Mouse (Mus musculus) T-helper 2 cell (primary cell): ENCODE measurements at regions not wholly inside any gene's neighbourhood (a gene's known extent, or its start where the extent isn't known, plus 50 kb on each side); places are given as distances from the start of the nearest gene placed in this dataset.

Source experiments
- in situ Hi-C: fragments of 300-600 bp; cut with MboI, MseI; formaldehyde crosslinking; loops from one replicate; pipeline ENCODE4 v1.15.1; 2025; ENCODE audit warnings: high pct_unique_total_duplicates

GRCm38 (mm10) chr2:103848923-103849700, 51.7 kb upstream of the Caprin1 start:
- in situ Hi-C loops, result no loop called here

GRCm38 (mm10) chr2:103849766-103850530, 52.5 kb upstream of the Caprin1 start:
- in situ Hi-C loops, result no loop called here

- in situ Hi-C loops, result no loop called here
Measured at GRCm38 (mm10) chr2:103850531-103850816, 53.0 kb upstream of the Caprin1 start.

- in situ Hi-C loops, result no loop called here
Measured at GRCm38 (mm10) chr2:103851171-103851570, 53.7 kb upstream of the Caprin1 start.

GRCm38 (mm10) chr2:103861226-103861625, 63.8 kb upstream of the Caprin1 start:
- in situ Hi-C loops, result no loop called here

GRCm38 (mm10) chr2:103864254-103864653, 66.8 kb upstream of the Caprin1 start:
- in situ Hi-C loops, result no loop called here

GRCm38 (mm10) chr2:103865319-103866171, 68.1 kb upstream of the Caprin1 start:
- in situ Hi-C loops, result no loop called here

GRCm38 (mm10) chr2:103867241-103867957, 70.0 kb upstream of the Caprin1 start:
- in situ Hi-C loops, result no loop called here

- in situ Hi-C loops, result no loop called here
Measured at GRCm38 (mm10) chr2:103867958-103868330, 70.5 kb upstream of the Caprin1 start.

GRCm38 (mm10) chr2:103868655-103869054, 71.2 kb upstream of the Caprin1 start:
- in situ Hi-C loops, result no loop called here

- in situ Hi-C loops, result no loop called here
Measured at GRCm38 (mm10) chr2:103871522-103872276, 74.2 kb upstream of the Caprin1 start.

- in situ Hi-C loops, result no loop called here
Measured at GRCm38 (mm10) chr2:103872277-103872636, 74.8 kb upstream of the Caprin1 start.

GRCm38 (mm10) chr2:103873381-103873780, 75.9 kb upstream of the Caprin1 start:
- in situ Hi-C loops, result no loop called here

- in situ Hi-C loops, result no loop called here
Measured at GRCm38 (mm10) chr2:103874466-103874865, 77.0 kb upstream of the Caprin1 start.

GRCm38 (mm10) chr2:103875754-103876153, 78.3 kb upstream of the Caprin1 start:
- in situ Hi-C loops, result loop anchor here (5.0 kb wide), 1 partner anchor 107 kb away; no protein-coding TSS in a partner anchor

GRCm38 (mm10) chr2:103876236-103876635, 78.8 kb upstream of the Caprin1 start:
- in situ Hi-C loops, result loop anchor here (5.0 kb wide), 1 partner anchor 106 kb away; no protein-coding TSS in a partner anchor

GRCm38 (mm10) chr2:103881026-103881763, 76.6 kb upstream of the Lmo2 start:
- in situ Hi-C loops, result no loop called here

GRCm38 (mm10) chr2:103884926-103885325, 72.9 kb upstream of the Lmo2 start:
- in situ Hi-C loops, result no loop called here

GRCm38 (mm10) chr2:103888023-103888422, 69.8 kb upstream of the Lmo2 start:
- in situ Hi-C loops, result no loop called here

- in situ Hi-C loops, result no loop called here
Measured at GRCm38 (mm10) chr2:103891240-103891767, 66.5 kb upstream of the Lmo2 start.
